Mouse (Mus musculus): Measurements from ENCODE around the gene Nup50.

Nup50 gene

GRCm38 (mm10) chr15:84922884-84923507 is at the start of gene Nup50:
Nup50 (plus strand) TSS chr15:84923411.
- peak; percentile 98 to 100 for DNase-seq (ENCODE audit: low spot score in 2 of 2)

GRCm38 (mm10) chr15:84873867-84874266 is 49.3 kb upstream of the Nup50 start:
- no peak for DNase-seq (ENCODE audit: low spot score in 2 of 2)

GRCm38 (mm10) chr15:84877029-84877815 is 46.0 kb upstream of the Nup50 start:
- no peak for DNase-seq (ENCODE audit: low spot score in 2 of 2)

- DNase-seq (ENCODE audit: low spot score in 2 of 2): no peak
Observed at GRCm38 (mm10) chr15:84888066-84888465, 35.1 kb upstream of the Nup50 start.

- DNase-seq (ENCODE audit: low spot score in 2 of 2): no peak
Observed at GRCm38 (mm10) chr15:84891246-84891645, 32.0 kb upstream of the Nup50 start.

GRCm38 (mm10) chr15:84891658-84892057 is 31.6 kb upstream of the Nup50 start:
- DNase-seq (ENCODE audit: low spot score in 2 of 2): peak; percentile 39 to 43

GRCm38 (mm10) chr15:84896216-84896615 is 27.0 kb upstream of the Nup50 start:
- DNase-seq (ENCODE audit: low spot score in 2 of 2): peak; percentile 5 to 41

- DNase-seq (ENCODE audit: low spot score in 2 of 2): no peak
Observed at GRCm38 (mm10) chr15:84896664-84897063, 26.5 kb upstream of the Nup50 start.

- DNase-seq (ENCODE audit: low spot score in 2 of 2): peak in 1 of 2 experiments; percentile 3
Observed at GRCm38 (mm10) chr15:84898077-84898476, 25.1 kb upstream of the Nup50 start.

GRCm38 (mm10) chr15:84903843-84904385 is 19.3 kb upstream of the Nup50 start:
- DNase-seq (ENCODE audit: low spot score in 2 of 2): no peak

GRCm38 (mm10) chr15:84913201-84913600 is 10.0 kb upstream of the Nup50 start:
- no peak for DNase-seq (ENCODE audit: low spot score in 2 of 2)

- DNase-seq (ENCODE audit: low spot score in 2 of 2): no peak
Observed at GRCm38 (mm10) chr15:84919938-84920337, 3.3 kb upstream of the Nup50 start, which contains the start of gene Gm29666. Gm29666 (minus strand) TSS chr15:84920038.

- DNase-seq (ENCODE audit: low spot score in 2 of 2): peak in 1 of 2 experiments; percentile 43
Observed at GRCm38 (mm10) chr15:84923508-84924181, 434 bp downstream of the Nup50 start.

- no peak for DNase-seq (ENCODE audit: low spot score in 2 of 2)
Observed at GRCm38 (mm10) chr15:84924781-84925315, 1.6 kb downstream of the Nup50 start.

- DNase-seq (ENCODE audit: low spot score in 2 of 2): no peak
Observed at GRCm38 (mm10) chr15:84925495-84926018, 2.3 kb downstream of the Nup50 start.

GRCm38 (mm10) chr15:84932351-84932750 is 9.1 kb downstream of the Nup50 start:
- DNase-seq (ENCODE audit: low spot score in 2 of 2): no peak

- no peak for DNase-seq (ENCODE audit: low spot score in 2 of 2)
Observed at GRCm38 (mm10) chr15:84934901-84935300, 11.7 kb downstream of the Nup50 start.

GRCm38 (mm10) chr15:84940102-84940501 is 16.9 kb downstream of the Nup50 start:
- DNase-seq (ENCODE audit: low spot score in 2 of 2): no peak

GRCm38 (mm10) chr15:84942647-84943285 is 19.6 kb downstream of the Nup50 start:
- DNase-seq (ENCODE audit: low spot score in 2 of 2): no peak

- no peak for DNase-seq (ENCODE audit: low spot score in 2 of 2)
Observed at GRCm38 (mm10) chr15:84944319-84944718, 21.1 kb downstream of the Nup50 start.

- DNase-seq (ENCODE audit: low spot score in 2 of 2): no peak
Observed at GRCm38 (mm10) chr15:84948990-84949389, 25.8 kb downstream of the Nup50 start.

All from urinary bladder, postnatal 36 days (tissue).